Mouse (Mus musculus) spleen, adult 18-20 months (tissue): ENCODE measurements around the gene Gga2.

ENCODE experiments used
- DNase-seq, 2 experiments: peaks; one replicate each; pipeline ENCODE4 v3.0.0; 2022; ENCODE audit warnings: mixed read lengths in 2 of 2

The Gga2 gene

GRCm38 (mm10) chr7:121936861-121937630 lies 84.0 kb downstream of the Gga2 start:
- DNase-seq = no peak
